Mouse (Mus musculus): ENCODE results near the gene Gprc5a. TPM values are rescaled to one million over a fixed set of nuclear protein-coding genes. Genes with fewer than 3 reads are reported as not detected.

Gprc5a gene
- polyA plus RNA-seq, 3 experiments from 2014 or later = 0.28 to 0.73 (median 0.59) TPM

Other genes starting within 250 kb of the Gprc5a start
- gene Crebl2, start 235.5 kb upstream of the Gprc5a start, polyA plus RNA-seq (2017; shearing (Covaris generic)) = 10 to 100 TPM; 20.4 to 46.1 (median 45.3) TPM
- gene Gpr19, start 167.1 kb upstream of the Gprc5a start, polyA plus RNA-seq (2017; shearing (Covaris generic)) = 1 to 10 TPM; 5.7 to 9.1 (median 6.8) TPM
- 10 to 100 TPM; 29.4 to 55.7 (median 51.9) TPM for gene Cdkn1b, start 145.2 kb upstream of the Gprc5a start, polyA plus RNA-seq (2017; shearing (Covaris generic))
- gene Apold1, start 83.9 kb upstream of the Gprc5a start, polyA plus RNA-seq (2017; shearing (Covaris generic)) = under 1 TPM in 2 of 3 experiments, not detected in 1; 0.09 to 0.33 TPM
- gene Ddx47, start 54.0 kb upstream of the Gprc5a start, polyA plus RNA-seq (2017; shearing (Covaris generic)) = 100 to 1,000 TPM; 133 to 189 (median 188) TPM
- gene Gprc5d, start 52.6 kb downstream of the Gprc5a start, polyA plus RNA-seq (2017; shearing (Covaris generic)) = not detected
- gene Fam234b, start 132.3 kb downstream of the Gprc5a start, polyA plus RNA-seq (2017; shearing (Covaris generic)) = 10 to 100 TPM; 21.9 to 30.2 (median 30.2) TPM
- 1 to 10 TPM in 2 of 3 experiments, not detected in 1; 1.3 to 2.0 TPM for gene Hebp1, start 132.4 kb downstream of the Gprc5a start, polyA plus RNA-seq (2017; shearing (Covaris generic))
- gene Gsg1, start 188.7 kb downstream of the Gprc5a start, polyA plus RNA-seq (2017; shearing (Covaris generic)) = not detected
- not detected for gene Pbp2, start 244.8 kb downstream of the Gprc5a start, polyA plus RNA-seq (2017; shearing (Covaris generic))